Mouse (Mus musculus): ENCODE measurements around the gene Lrrc41.

DNA sequence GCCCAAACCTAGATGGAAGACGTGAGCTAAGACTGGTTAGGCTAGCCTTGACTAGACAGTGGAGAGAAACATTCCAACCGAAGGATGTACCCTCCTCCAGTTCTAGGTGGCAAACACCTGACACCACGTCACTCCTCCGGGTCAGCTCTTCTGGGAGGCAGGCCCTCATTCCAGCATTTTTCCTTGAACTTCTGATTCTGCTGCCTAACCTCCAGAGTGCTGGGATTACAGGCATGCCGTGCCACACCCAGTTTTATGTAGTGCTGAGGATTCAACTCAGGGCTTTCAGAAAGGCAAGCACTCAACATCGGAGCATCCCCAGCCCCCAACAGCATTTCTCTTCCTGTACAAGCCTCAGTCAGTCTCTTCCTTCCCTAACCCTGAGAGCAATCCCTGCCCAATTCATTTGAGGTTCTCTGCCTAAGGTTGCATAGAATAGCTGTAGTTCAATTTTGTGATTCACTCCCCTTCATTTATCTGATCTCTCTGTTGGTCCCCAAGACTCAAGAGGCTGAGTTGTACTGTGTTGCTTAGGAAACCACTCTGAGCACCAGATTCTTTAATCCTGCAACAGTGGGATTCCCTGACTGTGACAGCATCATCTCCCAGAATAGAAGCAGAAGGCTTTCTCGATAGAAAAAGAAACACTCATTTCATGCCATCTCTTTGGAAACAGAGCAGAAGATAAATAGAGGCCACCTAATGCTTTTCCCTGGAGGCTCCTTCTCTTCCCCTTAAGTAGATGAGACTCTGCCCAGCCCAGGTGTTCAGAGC lies 65.9 kb downstream of the Lrrc41 start:
- no peak for TF ChIP-seq GATA1 (IDR thresholded peaks at IDR 0.05; ENCODE audit: borderline replicate concordance, low read length)
- no peak for TF ChIP-seq CTCF (IDR thresholded peaks at IDR 0.05; ENCODE audit: low read depth, low read length)
